17 mouse cellular contexts compared by ENCODE assay signal in genomic region chr8:72277244-72277643, GRCm38 (mm10). TPM values are rescaled to one million over a fixed set of nuclear protein-coding genes. Genes with fewer than 3 reads are reported as not detected.
DNase-seq lines count a peak whose midpoint lies in the region; ATAC-seq and TF ChIP-seq lines count a peak whose summit lies in the region.
"Had no signal": no experiment of that assay in that cellular context is flagged by ENCODE, and none has a peak within 500 bp of the region (broad histone marks: within the 10 kb centered on the region; RNA-seq: fewer than 3 reads in every experiment).

No protein-coding gene starts in this region.

- peak; percentile 63 for ATAC-seq in inflammation-experienced regulatory T-cells, adult 6 months
- ATAC-seq in megakaryocyte, adult 5-6 weeks (ENCODE audit: poor library complexity, severe bottlenecking), result 0 out of 2 replicates have a peak, but pooled peaks have one; percentile 22
- no peak for ATAC-seq in lung, postnatal 0 days
- ATAC-seq: forebrain, postnatal 0 days had no signal

- H3K4me3 ChIP-seq in lung, postnatal 0 days (ENCODE audit: low read depth, low read length), result no peak overlapping the region
- H3K4me3 ChIP-seq: erythroblast, embryonic 14.5 days; heart, adult 2 months had no signal

- 46% methylated on average over 3 of the region's 3 CpGs for WGBS in lung, postnatal 0 days

- TF ChIP-seq EP300 in lung, postnatal 0 days (IDR thresholded peaks at IDR 0.05), result no peak

- peak; percentile 95 for DNase-seq in 416B (ENCODE audit: low read depth)
- DNase-seq in CD8-positive naive resting alpha-beta T cell, adult 2 months (ENCODE audit: low read depth in 2 of 2, low spot score in 2 of 2), result peak; percentile 42 to 62
- no peak for DNase-seq in B cell, adult 2 months
- no peak for DNase-seq in right cerebral cortex, adult 2 months (ENCODE audit: low spot score in 2 of 2)
- no peak for DNase-seq in lung, postnatal 0 days (ENCODE audit: low spot score)
- DNase-seq: cerebellum, adult 18-20 months; forebrain, postnatal 0 days; heart, adult 2 months; kidney, adult 2 months; kidney, postnatal 25 days; layer of hippocampus, adult 9-11 months; lung, postnatal 36 days; midbrain, embryonic 14.5 days had no signal

- no peaks in the 10 kb centered on the region for H3K4me1 ChIP-seq in lung, postnatal 0 days (ENCODE audit: insufficient read depth, low read depth, low read length)

- no peak overlapping the region for H3K9ac ChIP-seq in lung, postnatal 0 days (replicated peaks; ENCODE audit: low read depth)
- H3K9ac ChIP-seq: forebrain, postnatal 0 days; hindbrain, embryonic 14.5 days had no signal

- H3K36me3 ChIP-seq in lung, postnatal 0 days (ENCODE audit: insufficient read depth, low read length), result no peaks in the 10 kb centered on the region

- no peak overlapping the region for H3K4me2 ChIP-seq in lung, postnatal 0 days (replicated peaks; ENCODE audit: low read depth, low read length)
- H3K4me2 ChIP-seq: hindbrain, embryonic 14.5 days had no signal

- no peaks in the 10 kb centered on the region for H3K27me3 ChIP-seq in lung, postnatal 0 days (replicated peaks; ENCODE audit: insufficient read depth, low read length)

- no peak for TF ChIP-seq CTCF in lung, postnatal 0 days (IDR thresholded peaks at IDR 0.05)

- no peak overlapping the region for H3K27ac ChIP-seq in lung, postnatal 0 days (ENCODE audit: low read length)
- H3K27ac ChIP-seq: heart, adult 2 months; hindbrain, embryonic 14.5 days had no signal

- H3K9me3 ChIP-seq in lung, postnatal 0 days (ENCODE audit: low read length), result no peaks in the 10 kb centered on the region

RNA-seq across cellular contexts. Expression of gene Gm10282, which starts 27.8 kb away (rescaled TPM):
- polyA plus RNA-seq in inflammation-experienced regulatory T-cells, adult 6 months (2017; shearing (Covaris generic)), result 100 to 1,000 TPM in 1 of 3 experiments, 10 to 100 TPM in 2; 20.4 to 115 (median 45.5) TPM
- total RNA-seq in megakaryocyte, adult 5-6 weeks (2015), result 40.0 and 43.6 TPM in 2 replicates
- 40.6 and 43.1 TPM in 2 replicates for total RNA-seq in megakaryocyte, adult 5-6 weeks (2017)
- 5.7 and 6.1 TPM in 2 replicates for polyA plus RNA-seq in lung, postnatal 0 days (2015; fragmentation: Nextera tagmentation; extraction: Ambion mirVana)

RNA-seq across cellular contexts. Expression of gene Ap1m1, which starts 37.4 kb away (rescaled TPM):
- polyA plus RNA-seq in inflammation-experienced regulatory T-cells, adult 6 months (2017; shearing (Covaris generic)), result 100 to 1,000 TPM; 113 to 130 (median 120) TPM
- total RNA-seq in megakaryocyte, adult 5-6 weeks (2015), result 91.5 and 106 TPM in 2 replicates
- total RNA-seq in megakaryocyte, adult 5-6 weeks (2017), result 53.1 and 76.1 TPM in 2 replicates
- 65.3 and 68.2 TPM in 2 replicates for polyA plus RNA-seq in lung, postnatal 0 days (2015; fragmentation: Nextera tagmentation; extraction: Ambion mirVana)

RNA-seq across cellular contexts. Expression of gene Klf2, which starts 41.6 kb away (rescaled TPM):
- polyA plus RNA-seq in inflammation-experienced regulatory T-cells, adult 6 months (2017; shearing (Covaris generic)), result 10 to 100 TPM; 21.0 to 28.1 (median 24.3) TPM
- total RNA-seq in megakaryocyte, adult 5-6 weeks (2015), result 70.6 and 72.1 TPM in 2 replicates
- total RNA-seq in megakaryocyte, adult 5-6 weeks (2017), result 18.9 and 25.5 TPM in 2 replicates
- polyA plus RNA-seq in lung, postnatal 0 days (2015; fragmentation: Nextera tagmentation; extraction: Ambion mirVana), result 65.3 and 74.1 TPM in 2 replicates

RNA-seq across cellular contexts. Expression of gene Fam32a, which starts 57.7 kb away (rescaled TPM):
- 100 to 1,000 TPM in 2 of 3 experiments, 10 to 100 TPM in 1; 94.4 to 119 (median 103) TPM for polyA plus RNA-seq in inflammation-experienced regulatory T-cells, adult 6 months (2017; shearing (Covaris generic))
- 68.0 and 69.3 TPM in 2 replicates for total RNA-seq in megakaryocyte, adult 5-6 weeks (2015)
- total RNA-seq in megakaryocyte, adult 5-6 weeks (2017), result 57.1 and 62.0 TPM in 2 replicates
- 63.7 and 69.3 TPM in 2 replicates for polyA plus RNA-seq in lung, postnatal 0 days (2015; fragmentation: Nextera tagmentation; extraction: Ambion mirVana)

Comparison
In these comparisons a context has a peak if more than half of its experiments do, and no peak if none do; other contexts are left out.
1. DNase-seq: peak in 416B (single experiment) and CD8-positive naive resting alpha-beta T cell, adult 2 months (2 of 2); none in B cell, adult 2 months (0 of 2), right cerebral cortex, adult 2 months (0 of 2) and lung, postnatal 0 days (single experiment).